Mouse (Mus musculus) liver, adult 2 months (tissue): ENCODE measurements at regions not wholly inside any gene's neighbourhood (a gene's known extent, or its start where the extent isn't known, plus 50 kb on each side); places are given as distances from the start of the nearest gene placed in this dataset.

Experiments used
- CTCF ChIP-seq: fragments of 200-500 bp; IDR thresholded peaks from 2 replicates; pipeline ENCODE4 v1.5.1; 2011; ENCODE audit warnings: low read depth, low read length, control low read depth
- POLR2A ChIP-seq: fragments of 200-500 bp; IDR thresholded peaks from 2 replicates; pipeline ENCODE4 v1.6.1; 2011; ENCODE audit warnings: low read length, control low read depth; ENCODE audit not compliant: insufficient read depth; ENCODE audit errors: extremely low read depth

DNA sequence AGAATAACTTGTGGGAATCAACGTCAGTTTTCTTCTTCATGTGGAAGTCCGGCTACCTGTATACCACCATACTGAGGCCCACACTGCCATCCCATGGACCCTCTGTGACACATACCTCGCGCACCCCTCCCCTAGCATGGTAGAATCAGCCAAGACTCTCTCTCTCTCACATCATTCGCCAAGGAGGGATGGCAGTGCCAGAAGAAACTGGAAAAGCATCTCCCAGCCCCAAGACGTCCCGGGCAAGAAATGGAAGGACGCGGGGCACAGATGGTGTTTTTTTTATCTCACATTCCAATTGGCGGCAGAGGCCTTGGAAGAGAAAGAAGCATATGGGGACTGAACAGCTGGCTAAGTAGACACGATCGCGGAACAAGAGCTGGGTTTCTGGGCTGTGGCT is 152.0 kb downstream of the Tpra1 start:
- TF ChIP-seq CTCF (no peak), POLR2A (no peak)
